Mouse (Mus musculus) spleen, postnatal 36 days (tissue): ENCODE results near the gene Fads3.
A peak's percentile ranks its signal among the peaks of the same experiment; 100 is the strongest.

Experiments
- DNase-seq, 2 experiments: peaks; one replicate each; pipeline ENCODE4 v3.0.0; 2022; ENCODE audit warnings: low spot score in 2 of 2, mixed read lengths in 1 of 2

Gene Fads3

GRCm38 (mm10) chr19:10019214-10019760 lies 22.1 kb upstream of the Fads3 start:
- DNase-seq, result no peak

- DNase-seq, result no peak
These were observed 19.4 kb upstream of the Fads3 start for GRCm38 (mm10) chr19:10021981-10022380.

GRCm38 (mm10) chr19:10022414-10023303 lies 18.7 kb upstream of the Fads3 start:
- DNase-seq, result no peak

- no peak for DNase-seq
These were observed 18.0 kb upstream of the Fads3 start for GRCm38 (mm10) chr19:10023304-10023758.

GRCm38 (mm10) chr19:10025169-10025875 lies 16.0 kb upstream of the Fads3 start:
- peak in 1 of 2 experiments; percentile 26 for DNase-seq

GRCm38 (mm10) chr19:10029746-10030145 lies 11.6 kb upstream of the Fads3 start:
- no peak for DNase-seq

GRCm38 (mm10) chr19:10033211-10033973 lies 8.0 kb upstream of the Fads3 start:
- DNase-seq, result peak; percentile 51 to 62

GRCm38 (mm10) chr19:10034356-10034755 lies 7.0 kb upstream of the Fads3 start:
- DNase-seq, result no peak

GRCm38 (mm10) chr19:10034785-10035447 lies 6.5 kb upstream of the Fads3 start:
- peak; percentile 66 to 74 for DNase-seq

- DNase-seq, result no peak
These were observed 3.8 kb upstream of the Fads3 start for GRCm38 (mm10) chr19:10037534-10037933.

GRCm38 (mm10) chr19:10038364-10038763 lies 3.0 kb upstream of the Fads3 start:
- DNase-seq, result no peak

GRCm38 (mm10) chr19:10038910-10039309 lies 2.5 kb upstream of the Fads3 start:
- no peak for DNase-seq

- DNase-seq, result no peak
These were observed 1.8 kb upstream of the Fads3 start for GRCm38 (mm10) chr19:10039615-10040014.

GRCm38 (mm10) chr19:10040866-10041387 lies 442 bp upstream of the Fads3 start:
- no peak for DNase-seq

GRCm38 (mm10) chr19:10042232-10042631 lies 863 bp downstream of the Fads3 start:
- peak; percentile 42 to 63 for DNase-seq

- DNase-seq, result no peak
These were observed 1.4 kb downstream of the Fads3 start for GRCm38 (mm10) chr19:10042816-10043215.

GRCm38 (mm10) chr19:10043643-10044042 lies 2.3 kb downstream of the Fads3 start:
- DNase-seq, result no peak

- DNase-seq, result no peak
These were observed 4.3 kb downstream of the Fads3 start for GRCm38 (mm10) chr19:10045707-10046106.

GRCm38 (mm10) chr19:10046346-10046745 lies 5.0 kb downstream of the Fads3 start:
- no peak for DNase-seq

- DNase-seq, result peak; percentile 68
These were observed 5.6 kb downstream of the Fads3 start for GRCm38 (mm10) chr19:10046983-10047382.

- DNase-seq, result no peak
These were observed 8.2 kb downstream of the Fads3 start for GRCm38 (mm10) chr19:10049533-10049932.
